In the genomic region with DNA sequence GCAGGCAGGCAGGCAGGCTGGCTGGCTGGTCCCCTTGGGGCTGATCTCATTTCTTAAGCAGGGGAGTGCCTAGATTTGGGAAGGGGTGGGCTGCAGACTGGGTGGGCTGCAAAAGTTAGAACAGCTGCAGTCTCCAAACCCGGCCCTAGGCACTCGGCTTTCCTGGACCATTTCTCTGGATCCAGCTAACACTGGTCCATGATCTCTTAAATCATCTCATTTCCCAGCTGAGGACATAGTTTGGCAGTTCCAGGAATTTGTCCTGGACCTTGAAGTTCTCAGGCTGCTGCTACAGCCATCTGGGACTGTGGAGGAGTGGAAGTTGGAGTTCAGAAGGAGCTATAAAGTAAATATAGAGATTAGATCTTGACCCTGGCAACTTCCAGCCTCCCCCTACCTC, we compare ENCODE assay signal across 23 mouse cellular contexts. TPM values are rescaled to one million over a fixed set of nuclear protein-coding genes. Genes with fewer than 3 reads are reported as not detected.
DNase-seq lines count a peak whose midpoint lies in the region; ATAC-seq lines count a peak whose summit lies in the region.
"Had no signal": no experiment of that assay in that cellular context is flagged by ENCODE, and none has a peak within 500 bp of the region (broad histone marks: within the 10 kb centered on the region; RNA-seq: fewer than 3 reads in every experiment).

No protein-coding gene starts in this region.

- H3K4me1 ChIP-seq in kidney, embryonic 15.5 days: peaks cover 22% of the 10 kb centered on the region
- H3K4me1 ChIP-seq in intestine, embryonic 15.5 days (replicated peaks): peaks cover 5% of the 10 kb centered on the region
- H3K4me1 ChIP-seq: heart, embryonic 15.5 days; midbrain, embryonic 12.5 days had no signal

- no peaks in the 10 kb centered on the region for H3K36me3 ChIP-seq in kidney, embryonic 15.5 days
- H3K36me3 ChIP-seq in intestine, embryonic 15.5 days: no peaks in the 10 kb centered on the region
- H3K36me3 ChIP-seq: heart, embryonic 15.5 days; midbrain, embryonic 12.5 days had no signal

- no peak overlapping the region for H3K9ac ChIP-seq in kidney, embryonic 15.5 days
- no peak overlapping the region for H3K9ac ChIP-seq in intestine, embryonic 15.5 days
- H3K9ac ChIP-seq: heart, embryonic 15.5 days; hindbrain, embryonic 14.5 days; midbrain, embryonic 12.5 days had no signal

- peak; percentile 84 for ATAC-seq in kidney, embryonic 15.5 days (replicated peaks; ENCODE audit: low FRiP score)
- peak; percentile 49; the same call in 1 of the 2 replicates for ATAC-seq in intestine, embryonic 15.5 days

- H3K27me3 ChIP-seq in kidney, embryonic 15.5 days: peaks cover 4% of the 10 kb centered on the region; the same call in 1 of the 2 replicates
- no peaks in the 10 kb centered on the region for H3K27me3 ChIP-seq in intestine, embryonic 15.5 days (replicated peaks)
- H3K27me3 ChIP-seq: heart, embryonic 15.5 days; midbrain, embryonic 12.5 days had no signal

- H3K4me2 ChIP-seq in kidney, embryonic 15.5 days: no peak overlapping the region
- no peak overlapping the region for H3K4me2 ChIP-seq in intestine, embryonic 15.5 days (replicated peaks)
- H3K4me2 ChIP-seq: heart, embryonic 15.5 days; hindbrain, embryonic 14.5 days; midbrain, embryonic 12.5 days had no signal

- H3K27ac ChIP-seq in kidney, embryonic 15.5 days: 0 out of 2 replicates have a peak overlapping the region, but pooled peaks have one; percentile 27
- no peak overlapping the region for H3K27ac ChIP-seq in intestine, embryonic 15.5 days
- H3K27ac ChIP-seq: heart, embryonic 15.5 days; hindbrain, embryonic 14.5 days; macrophage; midbrain, embryonic 12.5 days had no signal

- H3K9me3 ChIP-seq in kidney, embryonic 15.5 days (replicated peaks): no peaks in the 10 kb centered on the region
- no peaks in the 10 kb centered on the region for H3K9me3 ChIP-seq in intestine, embryonic 15.5 days
- H3K9me3 ChIP-seq: heart, embryonic 15.5 days; midbrain, embryonic 12.5 days had no signal

- DNase-seq in adrenal gland, adult 2 months: peak; percentile 51
- no peak for DNase-seq in adrenal gland, postnatal 14 days
- DNase-seq in kidney, adult 18-20 months: no peak
- peak; percentile 52 for DNase-seq in skeletal muscle tissue, adult 2 months (ENCODE audit: low read depth, low spot score)
- no peak for DNase-seq in spleen, postnatal 14 days (ENCODE audit: low spot score in 2 of 2)
- DNase-seq in thymus, adult 18-20 months: no peak
- DNase-seq: cerebellum, postnatal 25 days; left cerebral cortex, postnatal 4 days; thymus, postnatal 14 days had no signal

- H3K4me3 ChIP-seq in kidney, embryonic 15.5 days (replicated peaks): no peak overlapping the region
- no peak overlapping the region for H3K4me3 ChIP-seq in intestine, embryonic 15.5 days (replicated peaks)
- H3K4me3 ChIP-seq: heart, embryonic 15.5 days; midbrain, embryonic 12.5 days; myocyte had no signal

- 10% methylated on average over 2 of the region's 2 CpGs for WGBS in kidney, embryonic 15.5 days
- 29% methylated on average over 2 of the region's 2 CpGs for WGBS in intestine, embryonic 15.5 days

RNA-seq across cellular contexts. Expression of a gene that starts 14.8 kb away (rescaled TPM):
- 10 to 100 TPM; 17.0 to 21.0 TPM for total RNA-seq in adrenal gland, adult 2 months (2021)
- 41.3 and 51.7 TPM in 2 replicates for polyA plus RNA-seq in adrenal gland, adult 2 months (2012; rRNA removed)
- total RNA-seq in adrenal gland, postnatal 14 days (2021): 10.4 and 10.7 TPM in 2 replicates
- 2.3 and 3.0 TPM in 2 replicates for polyA plus RNA-seq in kidney, embryonic 15.5 days (2015; fragmentation: Nextera tagmentation; extraction: Ambion mirVana)
- 4.5 and 4.6 TPM in 2 replicates for polyA plus RNA-seq in intestine, embryonic 15.5 days (2015; fragmentation: Nextera tagmentation; extraction: Ambion mirVana)
- total RNA-seq: CH12.LX; granulocyte monocyte progenitor cell, adult 5-6 weeks; neutrophil, adult 5-6 weeks had no signal
- polyA plus RNA-seq: macrophage had no signal

RNA-seq across cellular contexts. Expression of a gene that starts 15.8 kb away (rescaled TPM):
- total RNA-seq in adrenal gland, adult 2 months (2021): under 1 TPM; 0.45 to 0.66 TPM
- 1.2 and 1.6 TPM in 2 replicates for polyA plus RNA-seq in adrenal gland, adult 2 months (2012; rRNA removed)
- 0.41 and 0.74 TPM in 2 replicates for total RNA-seq in adrenal gland, postnatal 14 days (2021)
- polyA plus RNA-seq in kidney, embryonic 15.5 days (2015; fragmentation: Nextera tagmentation; extraction: Ambion mirVana): 0.05 TPM in 1 of 2 replicates, not detected in the other
- 0.04 and 0.13 TPM in 2 replicates for polyA plus RNA-seq in intestine, embryonic 15.5 days (2015; fragmentation: Nextera tagmentation; extraction: Ambion mirVana)
- total RNA-seq: CH12.LX; granulocyte monocyte progenitor cell, adult 5-6 weeks; left cerebral cortex, postnatal 4 days; neutrophil, adult 5-6 weeks had no signal
- polyA plus RNA-seq: heart, embryonic 15.5 days; liver, embryonic 16.5 days; macrophage; midbrain, embryonic 12.5 days; myocyte had no signal

RNA-seq across cellular contexts. Expression of a gene that starts 38.8 kb away (rescaled TPM):
- total RNA-seq in adrenal gland, adult 2 months (2021): not detected
- not detected in 2 replicates for polyA plus RNA-seq in adrenal gland, adult 2 months (2012; rRNA removed)
- total RNA-seq in adrenal gland, postnatal 14 days (2021): not detected in 2 replicates
- polyA plus RNA-seq in kidney, embryonic 15.5 days (2015; fragmentation: Nextera tagmentation; extraction: Ambion mirVana): not detected in 2 replicates
- polyA plus RNA-seq in intestine, embryonic 15.5 days (2015; fragmentation: Nextera tagmentation; extraction: Ambion mirVana): not detected in 2 replicates
- total RNA-seq: adrenal gland, postnatal 4 days; CH12.LX; granulocyte monocyte progenitor cell, adult 5-6 weeks; neutrophil, adult 5-6 weeks had no signal
- polyA plus RNA-seq: frontal cortex, adult 2 months; heart, embryonic 15.5 days; hindbrain, embryonic 14.5 days; liver, embryonic 16.5 days; macrophage; myocyte; spleen, adult 2 months had no signal

RNA-seq across cellular contexts. Expression of a gene that starts 46.3 kb away (rescaled TPM):
- 10 to 100 TPM; 10.7 to 12.5 TPM for total RNA-seq in adrenal gland, adult 2 months (2021)
- 41.3 and 46.2 TPM in 2 replicates for polyA plus RNA-seq in adrenal gland, adult 2 months (2012; rRNA removed)
- total RNA-seq in adrenal gland, postnatal 14 days (2021): 11.9 and 13.3 TPM in 2 replicates
- polyA plus RNA-seq in kidney, embryonic 15.5 days (2015; fragmentation: Nextera tagmentation; extraction: Ambion mirVana): 10.8 and 12.9 TPM in 2 replicates
- polyA plus RNA-seq in intestine, embryonic 15.5 days (2015; fragmentation: Nextera tagmentation; extraction: Ambion mirVana): 10.0 and 11.7 TPM in 2 replicates

RNA-seq across cellular contexts. Expression of a gene that starts 48.5 kb away (rescaled TPM):
- under 1 TPM; 0.24 to 0.46 TPM for total RNA-seq in adrenal gland, adult 2 months (2021)
- polyA plus RNA-seq in adrenal gland, adult 2 months (2012; rRNA removed): not detected in 2 replicates
- total RNA-seq in adrenal gland, postnatal 14 days (2021): 0.41 TPM in 2 replicates
- 1.6 and 2.7 TPM in 2 replicates for polyA plus RNA-seq in kidney, embryonic 15.5 days (2015; fragmentation: Nextera tagmentation; extraction: Ambion mirVana)
- 4.4 and 5.8 TPM in 2 replicates for polyA plus RNA-seq in intestine, embryonic 15.5 days (2015; fragmentation: Nextera tagmentation; extraction: Ambion mirVana)
- total RNA-seq: CH12.LX; granulocyte monocyte progenitor cell, adult 5-6 weeks; neutrophil, adult 5-6 weeks had no signal
- polyA plus RNA-seq: macrophage had no signal

Comparison
In these comparisons a context has a peak if more than half of its experiments do, and no peak if none do; other contexts are left out.
1. DNase-seq: peak in adrenal gland, adult 2 months (single experiment) and skeletal muscle tissue, adult 2 months (single experiment); none in adrenal gland, postnatal 14 days (single experiment), kidney, adult 18-20 months (single experiment), spleen, postnatal 14 days (0 of 2) and thymus, adult 18-20 months (0 of 2).